Mouse (Mus musculus) T-helper 2 cell (primary cell): ENCODE data around the gene Cnnm4.

Source experiments
- in situ Hi-C: fragments of 300-600 bp; cut with MboI, MseI; formaldehyde crosslinking; loops from one replicate; pipeline ENCODE4 v1.15.1; 2025; ENCODE audit warnings: high pct_unique_total_duplicates

Cnnm4 gene

DNA sequence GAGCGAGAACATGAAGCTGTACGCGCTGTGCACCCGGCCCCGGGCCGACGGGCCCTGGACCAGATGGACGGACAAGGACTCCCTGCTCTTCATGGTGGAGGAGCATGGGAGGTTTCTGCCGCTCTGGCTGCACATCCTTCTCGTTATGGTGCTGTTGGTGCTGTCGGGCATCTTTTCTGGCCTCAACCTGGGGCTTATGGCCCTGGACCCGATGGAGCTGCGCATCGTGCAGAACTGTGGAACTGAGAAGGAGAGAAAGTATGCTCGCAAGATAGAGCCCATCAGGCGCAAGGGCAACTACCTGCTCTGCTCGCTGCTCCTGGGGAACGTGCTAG is 653 bp downstream of the Cnnm4 start:
- in situ Hi-C loops = no loop called here

DNA sequence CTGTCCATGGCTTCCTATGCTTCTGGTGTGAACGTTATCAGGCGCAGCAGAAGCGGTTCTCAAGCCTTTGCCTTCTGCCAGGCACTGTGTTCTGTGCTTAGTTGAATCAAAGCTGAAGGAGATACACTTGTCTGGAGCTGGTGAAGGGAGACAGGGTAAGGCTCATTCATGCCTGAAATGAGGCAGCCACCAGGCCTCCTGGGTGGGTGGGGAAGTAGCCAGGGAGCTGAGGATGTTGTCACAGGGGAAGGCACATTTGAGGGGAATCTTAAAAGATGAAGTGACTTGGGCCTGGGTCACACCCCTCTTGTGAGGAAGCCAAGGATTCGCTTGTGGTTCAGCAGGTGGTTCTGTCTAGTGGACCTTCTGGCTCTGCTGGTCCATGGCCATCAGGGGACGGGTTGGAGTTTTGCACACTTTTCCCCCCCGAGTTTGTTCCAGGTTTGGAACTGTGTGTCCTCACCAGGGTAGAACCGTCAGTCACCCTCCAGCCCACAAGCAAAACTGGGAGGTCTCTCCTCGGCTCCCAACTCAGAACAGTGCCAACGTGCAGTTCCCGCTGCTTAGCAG is 1.9 kb downstream of the Cnnm4 start:
- in situ Hi-C loops = no loop called here

DNA sequence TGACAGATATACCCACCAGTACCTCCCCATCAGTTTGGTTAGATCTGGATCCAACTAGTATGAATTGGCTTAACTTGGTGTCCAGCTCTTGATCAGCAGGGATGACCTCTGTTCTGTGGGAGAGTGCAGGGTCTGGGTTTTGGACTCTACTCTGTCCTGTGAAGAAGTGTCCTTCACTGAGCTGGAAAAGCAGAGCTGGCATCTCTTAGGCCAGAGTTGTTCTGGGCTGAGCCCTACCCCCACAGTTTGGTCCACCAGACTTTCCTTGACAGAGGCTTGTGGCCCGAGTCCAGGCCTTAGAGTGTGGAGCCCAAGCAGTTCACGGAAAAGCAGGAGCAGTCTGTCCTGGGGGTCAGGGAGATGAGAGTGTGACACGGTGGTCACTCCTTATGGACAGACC is 3.2 kb downstream of the Cnnm4 start:
- in situ Hi-C loops = no loop called here

DNA sequence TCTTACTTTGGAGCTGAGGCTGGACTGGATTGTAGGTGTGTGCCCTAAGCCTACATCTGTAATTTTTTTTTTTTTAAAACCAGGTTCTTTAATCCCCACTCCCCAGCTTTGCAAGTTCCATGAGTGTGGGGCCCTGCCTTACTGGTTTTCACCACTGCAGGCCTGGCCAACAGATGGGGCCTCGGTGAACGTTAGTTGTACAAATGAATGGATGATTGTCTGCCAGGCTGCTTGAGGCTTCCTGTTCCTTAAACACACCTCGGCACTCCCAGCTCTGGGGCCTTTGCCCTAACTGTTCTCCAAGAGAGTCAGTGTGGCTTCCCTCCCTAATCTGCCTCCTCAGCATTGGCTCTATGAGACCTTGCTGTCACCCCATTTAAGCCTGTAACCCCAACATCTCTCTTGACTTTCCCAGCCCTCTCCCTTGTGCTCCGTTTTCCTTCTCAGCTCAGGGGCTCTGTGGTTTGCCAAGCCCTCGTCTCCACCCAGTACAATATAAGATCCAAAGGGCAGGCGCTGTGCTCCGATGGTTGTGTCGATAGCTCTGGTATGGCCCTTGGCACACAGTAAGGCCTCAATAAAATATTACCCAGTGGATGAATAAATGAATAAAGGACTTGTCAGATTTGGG is 4.2 kb downstream of the Cnnm4 start:
- in situ Hi-C loops = no loop called here

DNA sequence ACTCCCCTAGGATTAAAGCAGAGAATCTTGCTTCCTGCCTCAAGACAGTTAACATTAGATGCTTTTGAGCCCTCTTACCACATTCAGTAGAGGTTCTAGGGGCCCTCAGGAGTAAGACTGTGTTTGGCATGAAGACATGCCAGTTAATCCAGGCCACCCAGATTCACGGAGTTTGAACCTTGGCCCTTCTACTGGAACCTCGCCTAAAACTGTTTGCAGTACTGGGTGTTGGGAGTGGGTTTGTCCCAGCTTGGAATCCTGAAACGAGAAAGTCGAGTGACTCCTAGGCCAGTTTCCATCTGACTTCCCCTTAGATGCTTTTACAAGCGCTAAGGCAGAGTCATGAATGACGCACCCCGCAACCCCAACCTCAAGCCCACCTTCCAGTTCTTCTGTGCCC is 5.0 kb downstream of the Cnnm4 start:
- in situ Hi-C loops = no loop called here

DNA sequence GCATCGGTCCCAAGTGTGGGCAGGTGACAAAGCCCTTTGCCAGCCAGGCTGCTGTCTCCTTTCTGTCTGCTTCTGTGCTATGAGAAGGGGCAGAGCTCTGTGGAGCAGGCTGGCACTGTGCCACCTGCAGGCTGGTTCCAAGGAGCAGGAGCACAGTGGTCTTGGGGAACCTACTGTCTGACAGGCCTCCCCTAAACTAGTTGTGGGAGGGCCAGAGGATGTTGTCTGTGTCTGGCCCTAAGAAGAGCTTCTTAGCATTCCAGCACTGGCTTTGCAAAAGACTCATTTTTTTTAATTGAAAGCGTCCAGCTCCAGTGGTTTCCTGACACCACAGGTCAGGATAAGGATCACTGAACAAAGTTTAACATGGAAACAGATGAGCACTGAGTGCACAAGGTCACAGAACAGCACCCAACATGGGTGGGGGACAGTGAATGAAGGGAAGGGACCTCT is 6.9 kb downstream of the Cnnm4 start:
- in situ Hi-C loops = no loop called here

DNA sequence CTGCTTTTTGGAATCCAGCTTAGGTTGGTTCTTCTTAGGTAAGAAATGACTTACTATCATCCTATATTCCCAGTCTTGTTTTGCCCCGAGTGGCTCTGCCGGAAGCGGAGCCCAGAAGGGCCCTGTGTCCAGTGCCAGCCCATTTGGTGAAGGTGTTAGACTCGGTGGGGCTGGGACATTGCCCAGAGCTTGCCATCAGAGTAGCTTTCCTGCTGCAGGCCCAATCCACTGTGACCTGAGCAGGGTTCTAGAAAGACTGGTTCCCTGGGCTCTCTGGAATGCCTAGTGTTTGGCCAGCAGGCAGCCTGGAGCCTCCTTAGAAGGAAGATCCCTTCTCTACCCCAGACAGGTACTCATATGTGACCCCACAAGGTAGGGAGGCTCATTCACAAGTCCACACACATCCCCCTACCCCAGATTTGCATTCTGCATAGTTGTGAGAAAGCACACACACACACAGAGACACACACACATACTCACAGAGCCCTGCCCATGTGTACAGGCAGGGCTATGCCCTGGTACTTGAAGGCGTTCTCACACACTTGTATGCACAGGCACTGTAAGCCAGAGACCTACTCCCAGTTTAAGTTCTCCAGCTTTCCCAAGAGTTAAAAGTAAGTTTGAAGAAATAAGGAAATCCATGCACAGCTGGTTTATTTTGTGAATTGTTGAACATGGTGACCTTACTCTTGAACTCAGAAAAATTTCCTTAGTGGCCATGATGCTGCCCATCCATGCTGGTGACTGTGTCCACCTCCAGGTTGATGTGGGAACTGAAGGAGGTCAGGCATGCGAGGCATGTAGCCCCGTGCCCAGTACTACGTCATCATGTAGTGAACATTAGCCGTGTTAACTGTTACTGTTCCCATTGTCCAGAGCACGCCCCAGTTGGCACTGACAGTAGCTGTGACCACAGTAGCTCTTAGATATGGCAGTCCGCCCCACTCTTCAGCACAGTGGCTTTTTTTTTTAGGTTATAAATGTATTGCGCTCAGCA is 8.8 kb downstream of the Cnnm4 start:
- in situ Hi-C loops = no loop called here

DNA sequence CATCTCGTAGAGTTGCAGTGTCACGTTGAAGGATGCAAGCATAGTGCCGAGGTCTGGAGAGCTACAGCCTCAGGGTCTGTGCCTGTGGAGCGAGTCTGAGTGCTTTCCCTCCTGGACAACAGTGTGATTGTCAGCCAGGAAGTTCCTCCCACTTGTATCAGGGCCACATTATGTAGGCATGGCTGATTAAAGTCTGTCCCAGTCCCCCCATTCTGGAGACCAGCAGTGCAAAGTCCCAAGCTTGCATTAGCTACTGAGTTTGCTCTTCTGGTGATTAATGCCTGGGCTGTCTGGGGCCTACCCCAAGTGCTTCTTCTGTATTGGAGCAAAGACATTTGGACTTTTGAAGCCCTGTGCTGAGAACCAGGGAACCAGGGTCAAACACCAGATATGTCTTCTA is 12.4 kb downstream of the Cnnm4 start:
- in situ Hi-C loops = no loop called here

DNA sequence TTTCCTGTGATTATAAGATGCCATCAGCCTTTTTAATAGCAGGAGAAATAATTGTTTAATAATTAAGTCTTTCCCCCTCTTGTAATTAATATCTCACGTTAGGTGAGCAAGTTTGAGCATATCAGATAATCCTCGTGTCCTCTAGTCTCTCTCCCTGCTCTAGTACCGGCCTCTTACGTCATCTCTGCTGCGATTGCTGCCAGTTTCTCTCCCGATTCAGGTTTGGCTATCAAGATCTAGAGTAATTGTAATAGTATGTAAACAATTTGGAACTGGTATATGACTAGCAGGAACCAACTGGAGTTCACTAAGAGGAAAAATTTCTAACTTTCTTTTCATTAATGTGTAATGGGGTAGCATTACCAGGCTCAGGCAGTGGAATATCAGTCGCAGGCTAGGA is 13.7 kb downstream of the Cnnm4 start:
- in situ Hi-C loops = no loop called here

DNA sequence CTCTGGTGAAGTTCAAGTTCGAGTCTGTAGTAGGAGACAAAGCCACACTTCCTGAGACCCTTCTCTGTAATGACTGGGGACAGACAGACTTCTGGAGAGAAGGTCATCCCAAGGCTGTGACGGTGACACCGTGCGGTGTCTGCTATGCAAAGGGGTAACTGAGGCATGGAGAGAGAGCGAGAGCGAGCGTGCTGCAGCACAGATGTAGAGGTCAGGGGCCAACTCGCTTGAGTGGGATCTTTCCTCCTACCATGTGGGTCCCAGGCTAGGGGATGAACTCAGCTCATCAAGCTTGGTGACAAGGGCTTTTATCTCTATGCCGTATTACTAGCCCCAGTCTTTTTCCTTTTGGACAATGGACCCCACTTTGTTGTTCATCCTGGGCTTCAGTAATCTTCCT is 15.7 kb downstream of the Cnnm4 start:
- in situ Hi-C loops = no loop called here

DNA sequence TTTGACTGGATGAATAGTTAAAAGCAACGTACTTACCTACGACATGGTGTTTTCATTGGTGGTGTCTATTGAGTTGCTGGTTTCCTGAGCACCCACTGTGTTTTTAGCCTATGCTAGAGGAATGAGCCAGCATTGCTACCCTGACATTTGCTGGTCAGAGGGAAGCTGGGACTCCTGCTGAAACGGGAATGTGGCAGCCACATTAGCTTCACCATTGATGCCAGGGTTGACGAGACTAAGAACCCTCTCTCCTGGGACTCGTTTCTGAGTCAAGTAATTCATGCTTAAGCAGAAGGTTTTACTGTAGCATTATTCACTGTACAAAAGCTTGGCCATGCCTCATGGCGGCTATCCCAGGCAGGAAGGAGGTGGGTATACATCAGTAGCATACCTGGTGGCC is 18.2 kb downstream of the Cnnm4 start:
- in situ Hi-C loops = no loop called here

DNA sequence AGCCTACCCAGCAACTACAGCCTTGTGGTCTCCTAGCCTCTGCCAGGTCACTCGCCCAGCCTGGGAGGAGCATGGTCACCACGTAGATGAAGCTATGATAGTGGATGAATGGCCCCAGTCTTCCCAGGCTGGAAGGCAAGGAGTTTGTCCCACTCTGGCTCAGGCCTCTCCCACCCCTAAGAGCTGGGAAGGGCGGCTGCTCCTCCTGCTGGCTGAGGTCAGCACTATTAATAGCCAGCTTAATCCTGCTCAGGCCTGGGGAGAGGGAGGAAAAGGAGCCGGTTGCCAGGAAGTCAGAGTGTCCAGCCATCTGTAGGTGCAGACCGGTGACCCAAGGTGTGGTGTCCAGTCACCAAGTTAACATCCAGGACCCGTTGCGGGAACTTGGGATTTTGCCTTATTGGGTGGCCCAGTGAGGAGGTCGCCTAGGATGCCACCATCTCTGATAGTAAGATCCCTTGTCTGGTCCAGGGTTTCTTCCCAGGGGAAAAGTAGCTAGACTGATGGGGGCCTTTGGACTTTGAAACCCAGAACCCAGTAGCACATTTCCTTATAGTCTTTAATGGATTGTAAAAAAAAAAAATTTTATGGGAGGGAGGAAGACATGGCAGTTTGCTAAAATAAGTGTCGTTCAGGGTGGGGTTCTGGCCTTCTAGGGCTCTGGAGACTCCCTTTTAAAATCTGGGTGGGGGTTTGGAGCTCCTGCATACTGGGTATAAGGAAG is 21.2 kb downstream of the Cnnm4 start:
- in situ Hi-C loops = no loop called here

DNA sequence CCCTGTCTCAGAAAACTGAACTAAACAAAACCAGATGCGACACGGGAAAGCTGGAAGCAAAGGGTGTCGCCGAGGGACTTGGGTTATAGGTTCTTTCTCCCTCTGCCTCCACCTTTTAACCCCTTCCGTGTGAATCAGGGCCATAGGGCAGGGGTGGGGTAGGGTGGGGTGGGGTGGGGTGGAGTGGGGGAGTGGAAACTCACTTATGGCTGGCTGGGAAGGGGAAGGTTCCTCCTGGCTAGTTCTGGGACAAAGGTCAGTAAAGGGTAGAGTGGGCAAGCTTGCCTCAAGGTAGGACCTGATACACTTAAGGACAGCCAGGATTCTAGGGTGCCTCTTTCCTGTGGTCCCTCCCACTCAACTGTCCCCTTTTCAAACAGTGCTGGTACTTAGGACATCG is 21.9 kb downstream of the Cnnm4 start:
- in situ Hi-C loops = no loop called here

DNA sequence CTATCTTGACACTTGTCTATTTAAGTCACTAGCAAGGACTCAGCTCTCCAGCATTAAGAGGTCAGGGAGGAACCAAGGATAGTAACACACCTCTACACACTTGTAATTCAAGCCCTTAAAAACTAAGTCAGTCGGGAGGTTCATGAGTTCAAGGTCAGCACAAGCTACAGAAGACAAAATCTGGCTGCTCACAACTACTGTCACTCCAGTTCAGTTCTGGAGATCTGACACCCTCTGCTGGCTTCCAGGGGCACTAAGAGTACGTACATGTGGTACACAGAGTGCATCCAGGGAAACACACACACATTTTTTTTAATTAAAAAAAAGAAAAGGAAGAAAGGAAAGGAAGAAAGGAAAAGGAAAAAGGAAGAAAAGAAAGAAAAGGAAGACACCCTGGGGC is 25.3 kb downstream of the Cnnm4 start:
- in situ Hi-C loops = no loop called here

DNA sequence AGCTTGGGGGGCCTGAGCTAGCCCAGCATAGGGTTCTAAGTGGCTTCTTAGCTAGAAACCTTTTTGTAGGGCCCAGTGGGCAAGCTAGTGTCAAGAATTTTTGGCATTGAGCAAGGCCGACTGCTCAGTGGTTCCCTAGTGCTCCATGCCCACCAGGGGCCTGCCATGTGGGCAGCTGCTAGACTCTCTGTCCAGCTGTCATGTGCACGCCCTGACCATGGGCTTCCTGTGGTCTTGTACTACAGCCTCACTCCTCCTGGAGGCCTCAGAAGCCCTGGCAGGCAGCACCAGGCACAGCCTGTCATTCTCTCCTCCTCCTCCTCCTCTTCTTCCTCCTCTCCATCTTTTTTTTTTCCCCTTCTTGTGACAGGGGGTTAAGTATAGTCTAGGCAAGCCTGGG is 25.9 kb downstream of the Cnnm4 start:
- in situ Hi-C loops = no loop called here

DNA sequence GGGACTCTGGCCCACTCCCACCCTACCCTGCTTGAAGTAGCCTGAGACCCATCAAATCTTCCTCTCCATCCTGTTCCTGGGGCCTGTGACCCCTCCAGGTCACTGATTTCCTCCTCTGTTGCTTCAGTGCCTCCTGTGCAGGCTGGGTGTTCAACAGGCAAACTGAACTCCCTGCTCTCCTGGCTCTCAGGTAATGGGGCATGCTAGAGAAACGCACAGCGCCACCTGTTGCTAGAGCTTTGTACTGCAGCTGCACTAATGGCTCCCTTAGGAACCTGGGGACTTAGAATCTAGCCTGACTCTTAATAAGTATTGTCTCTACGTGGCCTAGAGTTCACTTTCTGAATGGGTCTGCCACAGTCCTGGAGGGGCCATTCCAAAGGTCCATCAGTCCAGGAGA is 29.8 kb downstream of the Cnnm4 start:
- in situ Hi-C loops = no loop called here

DNA sequence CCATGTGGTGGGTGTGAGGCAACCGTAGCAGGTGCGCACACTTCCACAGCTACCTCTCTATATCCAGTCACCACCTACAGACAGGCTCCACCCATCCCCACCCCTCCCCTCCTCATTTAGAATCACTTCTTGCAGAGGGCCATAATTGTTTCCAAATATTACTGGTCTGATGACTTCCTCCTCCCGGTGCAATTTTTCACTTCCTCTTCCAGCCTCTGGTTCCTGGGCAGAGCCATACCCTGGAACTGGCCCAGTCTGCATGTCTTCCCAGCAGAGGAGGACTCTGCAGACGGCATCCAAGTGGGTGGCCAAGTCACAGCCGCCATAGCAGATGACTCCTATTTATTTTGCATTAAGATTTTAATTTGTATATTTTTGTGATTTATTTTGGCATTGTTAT is 36.8 kb downstream of the Cnnm4 start:
- in situ Hi-C loops = no loop called here

DNA sequence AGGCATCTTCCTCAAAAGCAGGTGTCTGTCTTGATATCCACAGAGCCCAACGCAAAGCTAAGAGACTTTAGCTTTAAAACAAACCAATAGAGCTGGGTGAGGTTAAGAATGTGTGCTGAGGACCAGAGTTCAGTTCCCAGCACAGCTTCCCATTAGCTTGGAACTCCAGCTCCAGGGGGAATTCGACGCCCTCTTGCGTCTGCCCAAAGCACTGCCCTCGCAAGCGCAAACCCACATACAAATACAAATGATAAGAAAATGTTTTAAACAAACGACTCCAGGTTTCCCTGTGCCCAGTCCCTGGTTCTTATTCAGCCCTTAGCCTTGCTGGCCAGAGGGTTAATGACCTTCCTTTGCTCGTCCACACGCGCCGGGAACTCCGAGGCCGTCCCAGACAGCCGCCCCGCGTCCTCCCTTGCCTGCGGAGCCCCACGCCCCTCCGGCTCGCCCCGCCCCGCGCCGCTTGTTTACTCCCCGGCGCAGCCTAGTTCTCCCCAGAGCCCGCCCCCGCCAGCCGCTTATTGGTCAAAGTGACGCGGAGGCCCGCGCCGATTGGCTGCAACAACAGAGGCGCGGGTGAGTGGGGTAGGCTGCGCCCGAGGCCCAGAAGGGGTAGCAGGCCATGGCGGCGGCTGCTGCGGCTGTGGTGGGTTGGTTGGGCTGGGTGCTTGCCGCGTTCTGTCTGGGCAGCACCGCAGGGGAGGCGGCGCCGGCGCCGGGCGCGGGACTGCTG is 40.0 kb downstream of the Cnnm4 start, which contains the start of gene Cnnm3:
TSS of gene Cnnm3 (plus strand) at position 579 of the 733 bp plus-strand sequence.
- in situ Hi-C loops = no loop called here

DNA sequence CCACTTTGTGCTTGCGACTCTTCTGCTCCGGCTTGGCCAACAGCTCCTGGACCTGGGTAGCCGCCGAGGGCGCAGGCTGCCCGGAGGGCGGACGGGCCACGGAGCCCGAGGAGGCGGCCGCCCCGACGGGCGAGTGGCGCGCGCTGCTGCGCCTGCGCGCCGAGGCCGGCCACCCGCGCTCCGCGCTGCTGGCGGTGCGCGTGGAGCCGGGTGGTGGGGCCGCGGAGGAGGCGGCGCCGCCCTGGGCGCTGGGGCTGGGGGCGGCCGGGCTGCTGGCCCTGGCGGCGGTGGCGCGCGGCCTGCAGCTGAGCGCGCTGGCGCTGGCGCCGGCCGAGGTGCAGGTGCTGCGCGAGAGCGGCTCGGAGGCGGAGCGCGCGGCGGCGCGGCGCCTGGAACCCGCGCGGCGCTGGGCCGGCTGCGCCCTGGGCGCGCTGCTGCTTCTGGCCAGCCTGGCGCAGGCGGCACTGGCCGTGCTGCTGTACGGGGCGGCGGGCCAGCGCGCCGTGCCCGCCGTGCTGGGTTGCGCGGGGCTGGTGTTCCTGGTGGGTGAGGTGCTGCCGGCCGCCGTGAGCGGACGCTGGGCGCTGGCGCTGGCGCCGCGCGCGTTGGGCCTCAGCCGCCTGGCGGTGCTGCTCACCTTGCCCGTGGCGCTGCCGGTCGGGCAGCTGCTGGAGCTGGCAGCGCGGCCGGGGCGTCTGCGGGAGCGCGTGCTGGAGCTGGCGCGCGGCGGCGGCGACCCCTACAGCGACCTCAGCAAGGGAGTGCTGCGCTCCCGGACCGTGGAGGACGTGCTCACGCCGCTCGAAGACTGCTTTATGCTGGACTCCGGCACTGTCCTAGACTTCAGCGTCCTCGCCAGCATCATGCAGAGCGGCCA is 40.9 kb downstream of the Cnnm4 start:
- in situ Hi-C loops = no loop called here

DNA sequence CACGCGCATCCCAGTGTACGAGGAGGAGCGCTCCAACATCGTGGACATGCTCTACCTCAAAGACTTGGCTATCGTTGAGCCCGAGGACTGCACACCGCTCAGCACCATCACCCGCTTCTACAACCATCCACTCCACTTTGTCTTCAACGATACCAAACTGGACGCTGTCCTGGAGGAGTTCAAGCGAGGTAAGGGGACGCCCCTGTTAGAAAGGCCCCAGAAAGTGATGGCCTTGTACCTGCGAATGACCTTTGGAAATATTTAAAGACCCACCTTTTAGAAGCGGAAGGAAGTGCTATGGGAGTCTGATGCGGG is 41.5 kb downstream of the Cnnm4 start:
- in situ Hi-C loops = no loop called here

DNA sequence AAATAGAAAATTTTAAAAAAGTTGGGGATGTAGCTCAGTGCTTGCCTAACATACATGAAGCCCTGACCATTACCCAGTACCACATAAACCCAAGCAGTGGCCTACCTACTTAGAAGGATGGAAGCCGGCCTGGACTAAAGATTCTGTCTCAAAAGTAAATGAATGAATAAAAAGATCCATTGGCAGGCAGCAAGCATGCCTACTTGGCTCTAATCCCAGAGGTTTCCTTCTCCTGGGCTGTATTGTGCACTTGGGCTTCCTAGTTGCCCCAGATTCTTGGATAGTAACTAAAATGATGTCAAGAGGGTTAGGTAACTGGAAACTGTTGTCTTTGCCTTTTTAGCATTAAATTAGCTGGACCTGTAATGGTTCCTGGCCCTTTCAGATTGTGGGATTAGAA is 41.9 kb downstream of the Cnnm4 start:
- in situ Hi-C loops = no loop called here
